Mouse (Mus musculus) megakaryocyte, embryonic 14.5 days (primary cell): ENCODE results near the gene Schip1. TPM values are rescaled to one million over a fixed set of nuclear protein-coding genes. Genes with fewer than 3 reads are reported as not detected.

Experiments
- H3K27me3 ChIP-seq: replicated peaks from 2 replicates; pipeline ENCODE3; 2012; ENCODE audit warnings: inconsistent platforms
- H3K36me3 ChIP-seq: replicated peaks from 2 replicates; pipeline ENCODE3; 2012; ENCODE audit warnings: low read length, inconsistent platforms, mixed read lengths
- H3K4me1 ChIP-seq: 2 replicates; pipeline ENCODE4 v1.6.1; 2012; ENCODE audit warnings: inconsistent platforms
- H3K4me3 ChIP-seq: replicated peaks from 2 replicates; pipeline ENCODE3; 2012; ENCODE audit warnings: moderate library complexity, mild to moderate bottlenecking, inconsistent platforms
- H3K9me3 ChIP-seq: 2 replicates; pipeline ENCODE4 v1.6.1; 2012; ENCODE audit warnings: inconsistent platforms
- FLI1 ChIP-seq: IDR thresholded peaks from 2 replicates; pipeline ENCODE4 v1.6.1; 2012; ENCODE audit warnings: low read length, inconsistent platforms, mixed read lengths
- GATA1 ChIP-seq: IDR thresholded peaks from 3 replicates; pipeline ENCODE4 v1.6.1; 2012; ENCODE audit warnings: mixed read lengths, low read length, inconsistent platforms, borderline replicate concordance
- polyA plus RNA-seq: library from polyadenylated mRNA; stranded (reverse); fragments of >175 nt; gene quantifications from 2 replicates; pipeline ENCODE4 v1.2.3, GENCODE M21; 2012; ENCODE audit warnings: low replicate concordance; ENCODE audit not compliant: insufficient read depth

Gene Schip1
- polyA plus RNA-seq, 1 experiment = 18.7 TPM

- no peak overlapping the region for H3K4me3 ChIP-seq
- no peaks in the 10 kb centered on the region for H3K36me3 ChIP-seq
- TF ChIP-seq GATA1 (no peak), FLI1 (no peak)
- peaks cover 9% of the 10 kb centered on the region for H3K4me1 ChIP-seq
- peaks cover 5% of the 10 kb centered on the region for H3K27me3 ChIP-seq
- no peaks in the 10 kb centered on the region for H3K9me3 ChIP-seq
Measured at GRCm38 (mm10) chr3:68558744-68559143, 494.1 kb downstream of the Schip1 start.

GRCm38 (mm10) chr3:68560057-68560456 is 495.5 kb downstream of the Schip1 start:
- H3K27me3 ChIP-seq = peaks cover 5% of the 10 kb centered on the region
- TF ChIP-seq GATA1 (no peak), FLI1 (no peak)
- no peaks in the 10 kb centered on the region for H3K36me3 ChIP-seq
- H3K4me1 ChIP-seq = peaks cover 10% of the 10 kb centered on the region
- no peaks in the 10 kb centered on the region for H3K9me3 ChIP-seq
- no peak overlapping the region for H3K4me3 ChIP-seq

- H3K27me3 ChIP-seq = peaks cover 3% of the 10 kb centered on the region
- H3K36me3 ChIP-seq = no peaks in the 10 kb centered on the region
- no peaks in the 10 kb centered on the region for H3K9me3 ChIP-seq
- no peak for TF ChIP-seq GATA1
- TF ChIP-seq FLI1 = no peak
- H3K4me1 ChIP-seq = peaks cover 15% of the 10 kb centered on the region
- H3K4me3 ChIP-seq = no peak overlapping the region
Measured at GRCm38 (mm10) chr3:68562838-68563237, 498.2 kb downstream of the Schip1 start.

- no peaks in the 10 kb centered on the region for H3K9me3 ChIP-seq
- H3K4me1 ChIP-seq = peaks cover 15% of the 10 kb centered on the region
- H3K27me3 ChIP-seq = peaks cover 3% of the 10 kb centered on the region
- H3K36me3 ChIP-seq = no peaks in the 10 kb centered on the region
- TF ChIP-seq FLI1 = no peak
- no peak for TF ChIP-seq GATA1
- H3K4me3 ChIP-seq = no peak overlapping the region
Measured at GRCm38 (mm10) chr3:68563922-68564321, 499.3 kb downstream of the Schip1 start.

- Histone ChIP-seq H3K4me3 (no peak overlapping the region), H3K36me3 (no peaks in the 10 kb centered on the region)
- TF ChIP-seq GATA1 (no peak), FLI1 (no peak)
Measured at GRCm38 (mm10) chr3:68564978-68565674, 500.5 kb downstream of the Schip1 start.

GRCm38 (mm10) chr3:68565675-68566055 is 501.1 kb downstream of the Schip1 start:
- Histone ChIP-seq H3K4me1 (peaks cover 12% of the 10 kb centered on the region), H3K27me3 (no peaks in the 10 kb centered on the region), H3K36me3 (no peaks in the 10 kb centered on the region), H3K4me3 (no peak overlapping the region), H3K9me3 (no peaks in the 10 kb centered on the region)
- TF ChIP-seq GATA1 (no peak), FLI1 (no peak)

More at GRCm38 (mm10) chr3:68564978-68565674, 500.5 kb downstream of the Schip1 start:
- H3K9me3 ChIP-seq = no peaks in the 10 kb centered on the region
- H3K4me1 ChIP-seq = peaks cover 15% of the 10 kb centered on the region
- peaks cover under 1% of the 10 kb centered on the region for H3K27me3 ChIP-seq

- Histone ChIP-seq H3K36me3 (no peaks in the 10 kb centered on the region), H3K27me3 (peaks cover 4% of the 10 kb centered on the region), H3K4me1 (peaks cover 14% of the 10 kb centered on the region), H3K9me3 (no peaks in the 10 kb centered on the region), H3K4me3 (no peak overlapping the region)
- TF ChIP-seq GATA1 = no peak
- TF ChIP-seq FLI1 = no peak
Measured at GRCm38 (mm10) chr3:68567581-68567980, 503.0 kb downstream of the Schip1 start.

- Histone ChIP-seq H3K9me3 (no peaks in the 10 kb centered on the region), H3K27me3 (peaks cover 4% of the 10 kb centered on the region), H3K4me1 (peaks cover 14% of the 10 kb centered on the region), H3K4me3 (no peak overlapping the region), H3K36me3 (no peaks in the 10 kb centered on the region)
- TF ChIP-seq FLI1 (no peak), GATA1 (no peak)
Measured at GRCm38 (mm10) chr3:68568149-68568548, 503.5 kb downstream of the Schip1 start.

- no peaks in the 10 kb centered on the region for H3K9me3 ChIP-seq
- H3K4me1 ChIP-seq = peaks cover 14% of the 10 kb centered on the region
- H3K27me3 ChIP-seq = peaks cover 4% of the 10 kb centered on the region
- no peaks in the 10 kb centered on the region for H3K36me3 ChIP-seq
- no peak overlapping the region for H3K4me3 ChIP-seq
- TF ChIP-seq FLI1 (no peak), GATA1 (no peak)
Measured at GRCm38 (mm10) chr3:68568716-68569115, 504.1 kb downstream of the Schip1 start.

GRCm38 (mm10) chr3:68570319-68570718 is 505.7 kb downstream of the Schip1 start:
- peaks cover 5% of the 10 kb centered on the region for H3K27me3 ChIP-seq
- no peaks in the 10 kb centered on the region for H3K36me3 ChIP-seq
- peaks cover 9% of the 10 kb centered on the region for H3K4me1 ChIP-seq
- TF ChIP-seq FLI1 (no peak), GATA1 (no peak)
- H3K4me3 ChIP-seq = no peak overlapping the region
- no peaks in the 10 kb centered on the region for H3K9me3 ChIP-seq
